Mouse (Mus musculus): Measurements from ENCODE around the gene Tanc1. TPM values are rescaled to one million over a fixed set of nuclear protein-coding genes. Genes with fewer than 3 reads are reported as not detected.

Gene Tanc1
- polyA plus RNA-seq, 1 experiment: 1.00 TPM

- no peaks in the 10 kb centered on the region for H3K9me3 ChIP-seq
- TF ChIP-seq GATA1 (IDR thresholded peaks at IDR 0.05; ENCODE audit: borderline replicate concordance, low read length) (no peak), FLI1 (IDR thresholded peaks at IDR 0.05; ENCODE audit: low read length) (no peak)
- H3K4me3 ChIP-seq (replicated peaks): no peak overlapping the region
- H3K27me3 ChIP-seq (replicated peaks): peaks cover 45% of the 10 kb centered on the region
- peaks cover 25% of the 10 kb centered on the region for H3K4me1 ChIP-seq
- H3K36me3 ChIP-seq (replicated peaks; ENCODE audit: low read length): no peaks in the 10 kb centered on the region
Measured at GRCm38 (mm10) chr2:59676041-59676440, 64.2 kb downstream of the Tanc1 start.

- no peaks in the 10 kb centered on the region for H3K36me3 ChIP-seq (replicated peaks; ENCODE audit: low read length)
- no peak overlapping the region for H3K4me3 ChIP-seq (replicated peaks)
- no peaks in the 10 kb centered on the region for H3K9me3 ChIP-seq
- no peak for TF ChIP-seq GATA1 (IDR thresholded peaks at IDR 0.05; ENCODE audit: borderline replicate concordance, low read length)
- TF ChIP-seq FLI1 (IDR thresholded peaks at IDR 0.05; ENCODE audit: low read length): no peak
- peaks cover 27% of the 10 kb centered on the region for H3K4me1 ChIP-seq
- peaks cover 45% of the 10 kb centered on the region for H3K27me3 ChIP-seq (replicated peaks)
Measured at GRCm38 (mm10) chr2:59676442-59676841, 64.6 kb downstream of the Tanc1 start.

GRCm38 (mm10) chr2:59679424-59680020, 67.7 kb downstream of the Tanc1 start:
- Histone ChIP-seq H3K27me3 (replicated peaks) (peaks cover 29% of the 10 kb centered on the region), H3K4me3 (replicated peaks) (no peak overlapping the region), H3K36me3 (replicated peaks; ENCODE audit: low read length) (no peaks in the 10 kb centered on the region), H3K4me1 (peaks cover 20% of the 10 kb centered on the region), H3K9me3 (no peaks in the 10 kb centered on the region)
- no peak for TF ChIP-seq GATA1 (IDR thresholded peaks at IDR 0.05; ENCODE audit: borderline replicate concordance, low read length)
- no peak for TF ChIP-seq FLI1 (IDR thresholded peaks at IDR 0.05; ENCODE audit: low read length)

- Histone ChIP-seq H3K27me3 (replicated peaks) (peaks cover 23% of the 10 kb centered on the region), H3K4me1 (peaks cover 17% of the 10 kb centered on the region), H3K4me3 (replicated peaks) (no peak overlapping the region), H3K9me3 (no peaks in the 10 kb centered on the region), H3K36me3 (replicated peaks; ENCODE audit: low read length) (no peaks in the 10 kb centered on the region)
- no peak for TF ChIP-seq FLI1 (IDR thresholded peaks at IDR 0.05; ENCODE audit: low read length)
- no peak for TF ChIP-seq GATA1 (IDR thresholded peaks at IDR 0.05; ENCODE audit: borderline replicate concordance, low read length)
Measured at GRCm38 (mm10) chr2:59680736-59681135, 68.9 kb downstream of the Tanc1 start.

- no peak overlapping the region for H3K4me3 ChIP-seq (replicated peaks)
- H3K4me1 ChIP-seq: peaks cover 15% of the 10 kb centered on the region
- peaks cover 22% of the 10 kb centered on the region for H3K27me3 ChIP-seq (replicated peaks)
- TF ChIP-seq FLI1 (IDR thresholded peaks at IDR 0.05; ENCODE audit: low read length) (no peak), GATA1 (IDR thresholded peaks at IDR 0.05; ENCODE audit: borderline replicate concordance, low read length) (no peak)
- H3K36me3 ChIP-seq (replicated peaks; ENCODE audit: low read length): no peaks in the 10 kb centered on the region
- H3K9me3 ChIP-seq: no peaks in the 10 kb centered on the region
Measured at GRCm38 (mm10) chr2:59681181-59681580, 69.3 kb downstream of the Tanc1 start.

- Histone ChIP-seq H3K9me3 (no peaks in the 10 kb centered on the region), H3K36me3 (replicated peaks; ENCODE audit: low read length) (no peaks in the 10 kb centered on the region), H3K4me3 (replicated peaks) (no peak overlapping the region), H3K27me3 (replicated peaks) (peaks cover 22% of the 10 kb centered on the region), H3K4me1 (peaks cover 8% of the 10 kb centered on the region)
- no peak for TF ChIP-seq FLI1 (IDR thresholded peaks at IDR 0.05; ENCODE audit: low read length)
- no peak for TF ChIP-seq GATA1 (IDR thresholded peaks at IDR 0.05; ENCODE audit: borderline replicate concordance, low read length)
Measured at GRCm38 (mm10) chr2:59684864-59685605, 73.2 kb downstream of the Tanc1 start.

- TF ChIP-seq FLI1 (IDR thresholded peaks at IDR 0.05; ENCODE audit: low read length) (no peak), GATA1 (IDR thresholded peaks at IDR 0.05; ENCODE audit: borderline replicate concordance, low read length) (no peak)
- Histone ChIP-seq H3K9me3 (no peaks in the 10 kb centered on the region), H3K4me1 (peaks cover 6% of the 10 kb centered on the region)
Measured at GRCm38 (mm10) chr2:59685606-59685950, 73.7 kb downstream of the Tanc1 start.

GRCm38 (mm10) chr2:59688261-59689104, 76.6 kb downstream of the Tanc1 start:
- TF ChIP-seq FLI1 (IDR thresholded peaks at IDR 0.05; ENCODE audit: low read length) (no peak), GATA1 (IDR thresholded peaks at IDR 0.05; ENCODE audit: borderline replicate concordance, low read length) (no peak)
- Histone ChIP-seq H3K9me3 (no peaks in the 10 kb centered on the region), H3K27me3 (replicated peaks) (peaks cover 13% of the 10 kb centered on the region), H3K36me3 (replicated peaks; ENCODE audit: low read length) (no peaks in the 10 kb centered on the region), H3K4me1 (no peaks in the 10 kb centered on the region), H3K4me3 (replicated peaks) (no peak overlapping the region)

More at GRCm38 (mm10) chr2:59685606-59685950, 73.7 kb downstream of the Tanc1 start:
- H3K4me3 ChIP-seq (replicated peaks): no peak overlapping the region
- no peaks in the 10 kb centered on the region for H3K36me3 ChIP-seq (replicated peaks; ENCODE audit: low read length)
- H3K27me3 ChIP-seq (replicated peaks): peaks cover 18% of the 10 kb centered on the region

GRCm38 (mm10) chr2:59691112-59691511, 79.3 kb downstream of the Tanc1 start:
- H3K36me3 ChIP-seq (replicated peaks; ENCODE audit: low read length): no peaks in the 10 kb centered on the region
- H3K4me3 ChIP-seq (replicated peaks): no peak overlapping the region
- peaks cover 7% of the 10 kb centered on the region; the same call in 1 of the 2 replicates for H3K9me3 ChIP-seq
- H3K4me1 ChIP-seq: no peaks in the 10 kb centered on the region
- H3K27me3 ChIP-seq (replicated peaks): peaks cover 11% of the 10 kb centered on the region
- TF ChIP-seq GATA1 (IDR thresholded peaks at IDR 0.05; ENCODE audit: borderline replicate concordance, low read length) (no peak), FLI1 (IDR thresholded peaks at IDR 0.05; ENCODE audit: low read length) (no peak)
